Mouse (Mus musculus): Measurements from ENCODE around the gene Mst1. TPM values are rescaled to one million over a fixed set of nuclear protein-coding genes. Genes with fewer than 3 reads are reported as not detected.

Gene Mst1
- not detected for polyA plus RNA-seq (2014; fragmentation: Illumina TruSeq; extraction: RNeasy Lipid Tissue Mini Kit (QIAGEN cat#74804); ENCODE audit: low read depth, low replicate concordance)

DNA sequence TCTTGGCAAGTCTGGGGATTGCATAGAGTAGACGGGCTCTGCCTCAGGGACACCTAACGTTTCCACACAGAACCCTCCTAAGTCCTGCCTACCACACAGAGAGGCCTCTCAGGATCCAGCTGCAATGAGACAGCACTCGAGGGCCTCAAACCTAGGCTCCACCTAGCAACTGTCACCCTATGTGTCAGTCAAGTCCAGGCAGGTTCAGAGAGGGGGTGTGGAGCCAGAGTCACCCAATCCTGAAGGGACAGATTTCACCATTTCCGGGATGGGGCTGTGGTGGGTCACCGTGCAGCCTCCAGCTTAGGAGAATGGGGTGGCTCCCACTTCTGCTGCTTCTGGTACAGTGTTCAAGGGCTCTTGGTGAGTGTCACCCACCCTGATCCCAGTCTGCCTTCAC is at the start of gene Mst1:
Gene Mst1 (plus strand): TSS at position 269 of the 400 bp plus-strand sequence.

GRCm38 (mm10) chr9:108049016-108049455 is 31.2 kb upstream of the Mst1 start, which contains the start of gene Gmppb:
Gmppb (plus strand) TSS chr9:108049242.

GRCm38 (mm10) chr9:108052885-108053664 is 27.2 kb upstream of the Mst1 start, which contains the start of gene Amigo3:
Amigo3 (plus strand) TSS chr9:108053159.

GRCm38 (mm10) chr9:108082988-108083431 is 2.8 kb downstream of the Mst1 start, which contains the start of gene Rnf123:
Rnf123 (minus strand) TSS chr9:108083346.

GRCm38 (mm10) chr9:108094184-108094941 is 14.1 kb downstream of the Mst1 start, which contains the start of gene Apeh:
Apeh (minus strand) TSS chr9:108094606.

Other genes with a start within 250 kb of the Mst1 start
- gene Rbm6, start 207.2 kb upstream of the Mst1 start, polyA plus RNA-seq (2014; fragmentation: Illumina TruSeq; extraction: RNeasy Lipid Tissue Mini Kit (QIAGEN cat#74804); ENCODE audit: low read depth, low replicate concordance), result 211 TPM
- not detected for gene Mon1a, start 192.3 kb upstream of the Mst1 start, polyA plus RNA-seq (2014; fragmentation: Illumina TruSeq; extraction: RNeasy Lipid Tissue Mini Kit (QIAGEN cat#74804); ENCODE audit: low read depth, low replicate concordance)
- 2.0 TPM for gene Mst1r, start 173.6 kb upstream of the Mst1 start, polyA plus RNA-seq (2014; fragmentation: Illumina TruSeq; extraction: RNeasy Lipid Tissue Mini Kit (QIAGEN cat#74804); ENCODE audit: low read depth, low replicate concordance)
- not detected for gene Actl11, start 152.0 kb upstream of the Mst1 start, polyA plus RNA-seq (2014; fragmentation: Illumina TruSeq; extraction: RNeasy Lipid Tissue Mini Kit (QIAGEN cat#74804); ENCODE audit: low read depth, low replicate concordance)
- not detected for gene Camkv, start 144.8 kb upstream of the Mst1 start, polyA plus RNA-seq (2014; fragmentation: Illumina TruSeq; extraction: RNeasy Lipid Tissue Mini Kit (QIAGEN cat#74804); ENCODE audit: low read depth, low replicate concordance)
- gene Traip, start 130.3 kb upstream of the Mst1 start, polyA plus RNA-seq (2014; fragmentation: Illumina TruSeq; extraction: RNeasy Lipid Tissue Mini Kit (QIAGEN cat#74804); ENCODE audit: low read depth, low replicate concordance), result 0.32 TPM
- gene Uba7, start 104.9 kb upstream of the Mst1 start, polyA plus RNA-seq (2014; fragmentation: Illumina TruSeq; extraction: RNeasy Lipid Tissue Mini Kit (QIAGEN cat#74804); ENCODE audit: low read depth, low replicate concordance), result 4.6 TPM
- gene Gm20661, start 97.4 kb upstream of the Mst1 start, polyA plus RNA-seq (2014; fragmentation: Illumina TruSeq; extraction: RNeasy Lipid Tissue Mini Kit (QIAGEN cat#74804); ENCODE audit: low read depth, low replicate concordance), result 0.47 TPM
- gene Inka1, start 94.6 kb upstream of the Mst1 start, polyA plus RNA-seq (2014; fragmentation: Illumina TruSeq; extraction: RNeasy Lipid Tissue Mini Kit (QIAGEN cat#74804); ENCODE audit: low read depth, low replicate concordance), result not detected
- not detected for gene Cdhr4, start 87.9 kb upstream of the Mst1 start, polyA plus RNA-seq (2014; fragmentation: Illumina TruSeq; extraction: RNeasy Lipid Tissue Mini Kit (QIAGEN cat#74804); ENCODE audit: low read depth, low replicate concordance)
- gene Gm20662, start 84.1 kb upstream of the Mst1 start, polyA plus RNA-seq (2014; fragmentation: Illumina TruSeq; extraction: RNeasy Lipid Tissue Mini Kit (QIAGEN cat#74804); ENCODE audit: low read depth, low replicate concordance), result not detected
- gene Ip6k1, start 77.9 kb upstream of the Mst1 start, polyA plus RNA-seq (2014; fragmentation: Illumina TruSeq; extraction: RNeasy Lipid Tissue Mini Kit (QIAGEN cat#74804); ENCODE audit: low read depth, low replicate concordance), result 21.5 TPM
- 1.2 TPM for gene Gmppb, start 31.2 kb upstream of the Mst1 start, polyA plus RNA-seq (2014; fragmentation: Illumina TruSeq; extraction: RNeasy Lipid Tissue Mini Kit (QIAGEN cat#74804); ENCODE audit: low read depth, low replicate concordance)
- gene Amigo3, start 27.3 kb upstream of the Mst1 start, polyA plus RNA-seq (2014; fragmentation: Illumina TruSeq; extraction: RNeasy Lipid Tissue Mini Kit (QIAGEN cat#74804); ENCODE audit: low read depth, low replicate concordance), result 0.28 TPM
- gene Rnf123, start 2.9 kb downstream of the Mst1 start, polyA plus RNA-seq (2014; fragmentation: Illumina TruSeq; extraction: RNeasy Lipid Tissue Mini Kit (QIAGEN cat#74804); ENCODE audit: low read depth, low replicate concordance), result 0.60 TPM
- 24.7 TPM for gene Apeh, start 14.2 kb downstream of the Mst1 start, polyA plus RNA-seq (2014; fragmentation: Illumina TruSeq; extraction: RNeasy Lipid Tissue Mini Kit (QIAGEN cat#74804); ENCODE audit: low read depth, low replicate concordance)
- 0.79 TPM for gene Bsn, start 109.9 kb downstream of the Mst1 start, polyA plus RNA-seq (2014; fragmentation: Illumina TruSeq; extraction: RNeasy Lipid Tissue Mini Kit (QIAGEN cat#74804); ENCODE audit: low read depth, low replicate concordance)
- 38.0 TPM for gene Dag1, start 183.5 kb downstream of the Mst1 start, polyA plus RNA-seq (2014; fragmentation: Illumina TruSeq; extraction: RNeasy Lipid Tissue Mini Kit (QIAGEN cat#74804); ENCODE audit: low read depth, low replicate concordance)
- 13.2 TPM for gene Nicn1, start 210.0 kb downstream of the Mst1 start, polyA plus RNA-seq (2014; fragmentation: Illumina TruSeq; extraction: RNeasy Lipid Tissue Mini Kit (QIAGEN cat#74804); ENCODE audit: low read depth, low replicate concordance)
- gene Amt, start 216.4 kb downstream of the Mst1 start, polyA plus RNA-seq (2014; fragmentation: Illumina TruSeq; extraction: RNeasy Lipid Tissue Mini Kit (QIAGEN cat#74804); ENCODE audit: low read depth, low replicate concordance), result 4.4 TPM
- 568 TPM for gene Rhoa, start 225.7 kb downstream of the Mst1 start, polyA plus RNA-seq (2014; fragmentation: Illumina TruSeq; extraction: RNeasy Lipid Tissue Mini Kit (QIAGEN cat#74804); ENCODE audit: low read depth, low replicate concordance)
- gene Tcta, start 225.7 kb downstream of the Mst1 start, polyA plus RNA-seq (2014; fragmentation: Illumina TruSeq; extraction: RNeasy Lipid Tissue Mini Kit (QIAGEN cat#74804); ENCODE audit: low read depth, low replicate concordance), result 19.7 TPM

Data from sigmoid colon, adult 10 weeks (tissue).